Mouse (Mus musculus) forebrain, embryonic 15.5 days (tissue): ENCODE measurements around the gene Dclre1b. TPM values are rescaled to one million over a fixed set of nuclear protein-coding genes. Genes with fewer than 3 reads are reported as not detected.
"Not testable (repeated sequence)": the region's sequence is repeated elsewhere in the genome, so short reads cannot be mapped to it uniquely, and the experiment has no call there.

Experiments
- ATAC-seq: fragments of 200-750 bp; cut with Nextera tagmentation; replicated peaks from 2 replicates; pipeline ENCODE4 v1.8.0; 2017; ENCODE audit warnings: mild to moderate bottlenecking, moderate TSS enrichment, moderate library complexity
- H3K27ac ChIP-seq: fragments of 300-500 bp; sonication (generic); replicated peaks from 2 replicates; pipeline ENCODE4 v1.5.1; 2015; ENCODE audit warnings: mild to moderate bottlenecking, inconsistent platforms
- H3K27me3 ChIP-seq: fragments of 300-500 bp; sonication (generic); 2 replicates; pipeline ENCODE4 v1.6.1; 2015; ENCODE audit warnings: inconsistent platforms
- H3K36me3 ChIP-seq: fragments of 300-500 bp; sonication (generic); 2 replicates; pipeline ENCODE4 v1.6.1; 2015; ENCODE audit warnings: mild to moderate bottlenecking, inconsistent platforms
- H3K4me1 ChIP-seq: fragments of 300-500 bp; sonication (generic); 2 replicates; pipeline ENCODE4 v1.6.1; 2015; ENCODE audit warnings: inconsistent platforms
- H3K4me2 ChIP-seq: fragments of 300-500 bp; sonication (generic); replicated peaks from 2 replicates; pipeline ENCODE4 v1.6.1; 2015; ENCODE audit warnings: mild to moderate bottlenecking, inconsistent platforms
- H3K4me3 ChIP-seq: fragments of 300-500 bp; sonication (generic); 2 replicates; pipeline ENCODE4 v1.5.1; 2015; ENCODE audit warnings: mild to moderate bottlenecking, inconsistent platforms
- H3K9ac ChIP-seq: fragments of 300-500 bp; sonication (generic); replicated peaks from 2 replicates; pipeline ENCODE4 v1.6.1; 2015; ENCODE audit warnings: mild to moderate bottlenecking, inconsistent platforms
- H3K9me3 ChIP-seq: fragments of 300-500 bp; sonication (generic); 2 replicates; pipeline ENCODE4 v1.6.1; 2016; ENCODE audit warnings: inconsistent platforms
- WGBS: fragments of 180-500 bp; shearing (Covaris S2); methylation state at CpG from one replicate; pipeline ENCODE4 v1.1.7; 2015; ENCODE audit warnings: mixed read lengths; 5-methylcytosine and 5-hydroxymethylcytosine counted together
- polyA plus RNA-seq: library from polyadenylated mRNA; unstranded; fragments of >200 nt; fragmentation: Nextera tagmentation; extraction: Ambion mirVana; gene quantifications from 2 replicates; pipeline ENCODE4 v1.2.1, GENCODE M21; 2015

Gene Dclre1b
- polyA plus RNA-seq, 1 experiment from 2014 or later: 24.2 TPM

- Histone ChIP-seq H3K27me3 (no peaks in the 10 kb centered on the region), H3K4me3 (no peak overlapping the region), H3K9ac (no peak overlapping the region), H3K27ac (no peak overlapping the region; the same call in 1 of the 2 replicates), H3K4me2 (no peak overlapping the region), H3K4me1 (no peaks in the 10 kb centered on the region), H3K36me3 (peaks cover 39% of the 10 kb centered on the region; the same call in 1 of the 2 replicates), H3K9me3 (no peaks in the 10 kb centered on the region)
- no peak for ATAC-seq
- 89% methylated on average over 10 of the region's 10 CpGs for WGBS
These were observed 7.4 kb downstream of the Dclre1b start for GRCm38 (mm10) chr3:103801631-103802531.

GRCm38 (mm10) chr3:103799507-103799906, 9.7 kb downstream of the Dclre1b start:
- Histone ChIP-seq H3K9ac (no peak overlapping the region), H3K4me2 (no peak overlapping the region), H3K27ac (no peak overlapping the region), H3K27me3 (no peaks in the 10 kb centered on the region), H3K9me3 (no peaks in the 10 kb centered on the region), H3K4me1 (no peaks in the 10 kb centered on the region), H3K4me3 (no peak overlapping the region), H3K36me3 (peaks cover 26% of the 10 kb centered on the region; the same call in 1 of the 2 replicates)
- no peak for ATAC-seq
- WGBS: 84% methylated on average over 2 of the region's 2 CpGs

GRCm38 (mm10) chr3:103796389-103796788, 12.9 kb downstream of the Dclre1b start:
- H3K36me3 ChIP-seq: no peaks in the 10 kb centered on the region
- H3K27me3 ChIP-seq: no peaks in the 10 kb centered on the region
- H3K9ac ChIP-seq: no peak overlapping the region
- H3K27ac ChIP-seq: no peak overlapping the region
- WGBS: 69% methylated on average over 2 of the region's 2 CpGs
- H3K4me1 ChIP-seq: peaks cover 6% of the 10 kb centered on the region
- no peak for ATAC-seq
- H3K4me2 ChIP-seq: no peak overlapping the region
- no peaks in the 10 kb centered on the region for H3K9me3 ChIP-seq
- H3K4me3 ChIP-seq: no peak overlapping the region

GRCm38 (mm10) chr3:103792566-103792965, 16.7 kb downstream of the Dclre1b start:
- Histone ChIP-seq H3K4me3 (no peak overlapping the region), H3K36me3 (no peaks in the 10 kb centered on the region), H3K4me1 (peaks cover 27% of the 10 kb centered on the region), H3K27me3 (no peaks in the 10 kb centered on the region), H3K27ac (no peak overlapping the region), H3K9me3 (no peaks in the 10 kb centered on the region), H3K4me2 (no peak overlapping the region), H3K9ac (no peak overlapping the region)
- WGBS: 86% methylated on average over 1 of the region's 1 CpGs
- ATAC-seq: no peak

- 80% methylated on average over 5 of the region's 5 CpGs for WGBS
- Histone ChIP-seq H3K27ac (peak overlapping the region; percentile 91; the same call in 1 of the 2 replicates), H3K4me1 (peaks cover 30% of the 10 kb centered on the region), H3K4me3 (peak overlapping the region; percentile 100; the same call in 1 of the 2 replicates), H3K4me2 (peak overlapping the region; percentile 65; the same call in 1 of the 2 replicates), H3K9ac (0 out of 2 replicates have a peak overlapping the region, but pooled peaks have one; percentile 95)
- not testable (repeated sequence) for H3K9me3 ChIP-seq, H3K27me3 ChIP-seq, ATAC-seq, H3K36me3 ChIP-seq
These were observed 17.2 kb downstream of the Dclre1b start for GRCm38 (mm10) chr3:103792111-103792406.

- WGBS: 9% methylated on average over 49 of the region's 49 CpGs
- Histone ChIP-seq H3K27me3 (no peaks in the 10 kb centered on the region), H3K4me1 (peaks cover 30% of the 10 kb centered on the region), H3K27ac (peak within 1 kb of the TSS; percentile 91), H3K4me3 (peak within 1 kb of the TSS; percentile 100), H3K4me2 (peak within 1 kb of the TSS; percentile 65), H3K9ac (peak within 1 kb of the TSS; percentile 95), H3K36me3 (no peaks in the 10 kb centered on the region), H3K9me3 (no peaks in the 10 kb centered on the region)
- ATAC-seq: peak; percentile 97
These were observed 17.8 kb downstream of the Dclre1b start, which contains the start of gene Hipk1 for GRCm38 (mm10) chr3:103791230-103792110. TSS of gene Hipk1 (minus strand) at chr3:103791563.

- Histone ChIP-seq H3K9me3 (no peaks in the 10 kb centered on the region), H3K27ac (peak overlapping the region; percentile 91), H3K4me2 (peak overlapping the region; percentile 65), H3K36me3 (no peaks in the 10 kb centered on the region), H3K27me3 (no peaks in the 10 kb centered on the region), H3K4me3 (peak overlapping the region; percentile 100), H3K4me1 (peaks cover 30% of the 10 kb centered on the region), H3K9ac (peak overlapping the region; percentile 95)
- under 1% methylated on average over 47 of the region's 61 CpGs for WGBS
- ATAC-seq: peak; percentile 81
These were observed 18.7 kb downstream of the Dclre1b start for GRCm38 (mm10) chr3:103790346-103791145.

GRCm38 (mm10) chr3:103789891-103790345, 19.3 kb downstream of the Dclre1b start:
- peak overlapping the region; percentile 91 for H3K27ac ChIP-seq
- no peaks in the 10 kb centered on the region for H3K9me3 ChIP-seq
- H3K9ac ChIP-seq: peak overlapping the region; percentile 95
- H3K4me3 ChIP-seq: peak overlapping the region; percentile 100
- peak overlapping the region; percentile 65 for H3K4me2 ChIP-seq
- no peaks in the 10 kb centered on the region for H3K36me3 ChIP-seq
- no peaks in the 10 kb centered on the region for H3K27me3 ChIP-seq
- 3% methylated on average over 14 of the region's 14 CpGs for WGBS
- no peak for ATAC-seq
- H3K4me1 ChIP-seq: peaks cover 30% of the 10 kb centered on the region

- ATAC-seq: no peak
- Histone ChIP-seq H3K27ac (no peak overlapping the region), H3K4me3 (peak overlapping the region; percentile 100; the same call in 1 of the 2 replicates), H3K4me1 (peaks cover 30% of the 10 kb centered on the region), H3K27me3 (no peaks in the 10 kb centered on the region), H3K9ac (no peak overlapping the region), H3K9me3 (no peaks in the 10 kb centered on the region), H3K4me2 (peak overlapping the region; percentile 65; the same call in 1 of the 2 replicates), H3K36me3 (no peaks in the 10 kb centered on the region)
- WGBS: 83% methylated on average over 7 of the region's 7 CpGs
These were observed 20.1 kb downstream of the Dclre1b start for GRCm38 (mm10) chr3:103789096-103789495.

GRCm38 (mm10) chr3:103787225-103787624, 22.0 kb downstream of the Dclre1b start:
- Histone ChIP-seq H3K9ac (no peak overlapping the region), H3K4me3 (no peak overlapping the region), H3K27me3 (no peaks in the 10 kb centered on the region), H3K9me3 (no peaks in the 10 kb centered on the region), H3K36me3 (no peaks in the 10 kb centered on the region), H3K27ac (no peak overlapping the region), H3K4me2 (no peak overlapping the region), H3K4me1 (peaks cover 30% of the 10 kb centered on the region)
- ATAC-seq: no peak
- 61% methylated on average over 7 of the region's 7 CpGs for WGBS

GRCm38 (mm10) chr3:103782844-103783609, 26.2 kb downstream of the Dclre1b start:
- Histone ChIP-seq H3K4me3 (no peak overlapping the region), H3K9me3 (no peaks in the 10 kb centered on the region), H3K36me3 (no peaks in the 10 kb centered on the region), H3K4me2 (no peak overlapping the region), H3K4me1 (peaks cover 9% of the 10 kb centered on the region), H3K9ac (no peak overlapping the region), H3K27ac (no peak overlapping the region), H3K27me3 (no peaks in the 10 kb centered on the region)
- no peak for ATAC-seq
- WGBS: 90% methylated on average over 4 of the region's 4 CpGs
